Mouse (Mus musculus) erythroblast, embryonic 14.5 days (primary cell): ENCODE data around the gene Zfp30.

Experiments
- GATA1 ChIP-seq: IDR thresholded peaks from 2 replicates; pipeline ENCODE4 v1.6.1; 2012; ENCODE audit warnings: low read length, inconsistent platforms, mixed read lengths
- TAL1 ChIP-seq: IDR thresholded peaks from 3 replicates; pipeline ENCODE4 v1.6.1; 2012; ENCODE audit warnings: low read length, inconsistent platforms, mixed read lengths

- TF ChIP-seq TAL1 (no peak), GATA1 (no peak)
These were observed 55.5 kb downstream of the Zfp30 start for GRCm38 (mm10) chr7:29839256-29839655.
